Mouse (Mus musculus) limb, embryonic 11.5 days (tissue): ENCODE measurements around the gene Gria2. TPM values are rescaled to one million over a fixed set of nuclear protein-coding genes. Genes with fewer than 3 reads are reported as not detected.

Experiments used
- ATAC-seq: fragments of 200-750 bp; cut with Nextera tagmentation; 2 replicates; pipeline ENCODE4 v1.8.0; 2017; ENCODE audit warnings: low read depth; ENCODE audit not compliant: insufficient number of reproducible peaks, low FRiP score, low TSS enrichment
- DNase-seq: peaks from one replicate; pipeline ENCODE4 v3.0.0-alpha.2; 2015; ENCODE audit warnings: low spot score
- H3K27ac ChIP-seq: fragments of 300-500 bp; sonication (generic); replicated peaks from 2 replicates; pipeline ENCODE4 v1.5.1; 2014; ENCODE audit warnings: low read depth, mild to moderate bottlenecking, low read length
- H3K27me3 ChIP-seq: fragments of 300-500 bp; sonication (generic); 2 replicates; pipeline ENCODE4 v1.6.1; 2014; ENCODE audit warnings: mild to moderate bottlenecking, low read length, mixed read lengths; ENCODE audit not compliant: control insufficient read depth, insufficient read depth
- H3K36me3 ChIP-seq: fragments of 300-500 bp; sonication (generic); 2 replicates; pipeline ENCODE4 v1.6.1; 2014; ENCODE audit warnings: mild to moderate bottlenecking, low read length, moderate library complexity, mixed read lengths; ENCODE audit not compliant: control insufficient read depth, insufficient read depth
- H3K4me1 ChIP-seq: fragments of 300-500 bp; sonication (generic); 2 replicates; pipeline ENCODE4 v1.6.1; 2014; ENCODE audit warnings: low read length, mixed read lengths; ENCODE audit not compliant: control insufficient read depth, insufficient read depth
- H3K4me2 ChIP-seq: fragments of 300-500 bp; sonication (generic); 2 replicates; pipeline ENCODE4 v1.6.1; 2014; ENCODE audit warnings: low read depth, mild to moderate bottlenecking, moderate library complexity; ENCODE audit not compliant: severe bottlenecking
- H3K4me3 ChIP-seq: fragments of 300-500 bp; sonication (generic); 2 replicates; pipeline ENCODE4 v1.5.1; 2014; ENCODE audit warnings: low read depth, low read length
- H3K9ac ChIP-seq: fragments of 300-500 bp; sonication (generic); 2 replicates; pipeline ENCODE4 v1.6.1; 2014; ENCODE audit warnings: mild to moderate bottlenecking, low read length
- H3K9me3 ChIP-seq: fragments of 300-500 bp; sonication (generic); 2 replicates; pipeline ENCODE4 v1.6.1; 2016; ENCODE audit warnings: low read length; ENCODE audit not compliant: control insufficient read depth
- WGBS: fragments of 180-500 bp; shearing (Covaris S2); extraction: QIAGEN DNeasy Blood & Tissue Kit; methylation state at CpG from one replicate; pipeline ENCODE4 v1.1.7; 2014; 5-methylcytosine and 5-hydroxymethylcytosine counted together
- polyA plus RNA-seq: library from polyadenylated mRNA; unstranded; fragments of >200 nt; fragmentation: Nextera tagmentation; extraction: Ambion mirVana; gene quantifications from 2 replicates; pipeline ENCODE4 v1.2.1, GENCODE M21; 2014

Gene Gria2
- polyA plus RNA-seq, 1 experiment from 2014 or later: 4.4 TPM

DNA sequence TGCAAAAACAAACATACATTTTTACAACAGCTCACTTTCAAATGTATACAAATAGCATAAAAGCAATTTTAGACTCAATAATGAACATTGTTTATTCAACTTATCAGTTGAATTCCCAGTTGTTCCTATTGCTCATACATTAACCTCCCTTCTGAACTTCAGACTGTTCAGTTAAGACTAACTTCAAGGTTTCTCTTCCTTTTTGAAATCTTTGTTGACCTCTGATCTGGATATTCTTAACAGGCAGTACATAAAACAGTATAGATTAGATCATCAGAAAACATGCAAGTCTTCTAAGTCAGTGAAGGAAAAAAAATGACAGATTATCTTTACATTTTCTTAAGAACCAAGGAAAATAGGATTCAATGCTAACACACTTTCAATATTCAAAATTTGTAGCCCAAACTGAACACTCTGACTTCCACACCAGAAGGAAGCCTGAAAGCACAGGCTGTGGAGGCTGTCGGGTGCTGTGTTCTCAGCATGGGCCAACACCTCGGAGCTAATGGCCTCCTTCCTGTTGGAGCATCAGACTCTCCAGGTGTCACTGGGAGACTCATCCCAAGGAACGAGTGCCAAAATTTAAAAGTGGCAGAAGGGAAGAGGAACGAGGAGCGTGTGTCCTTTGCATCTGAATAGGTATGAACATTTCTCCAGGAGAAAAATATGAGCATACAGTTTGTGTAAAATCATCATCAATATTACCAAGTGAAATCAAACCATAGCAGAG, 33.0 kb downstream of the Gria2 start:
- Histone ChIP-seq H3K27me3 (no peaks in the 10 kb centered on the region), H3K9ac (no peak overlapping the region), H3K27ac (no peak overlapping the region), H3K4me1 (no peaks in the 10 kb centered on the region), H3K36me3 (no peaks in the 10 kb centered on the region), H3K9me3 (no peaks in the 10 kb centered on the region), H3K4me2 (no peak overlapping the region), H3K4me3 (no peak overlapping the region)
- DNase-seq: no peak
- no peak for ATAC-seq
- WGBS: 64% methylated on average over 5 of the region's 5 CpGs

DNA sequence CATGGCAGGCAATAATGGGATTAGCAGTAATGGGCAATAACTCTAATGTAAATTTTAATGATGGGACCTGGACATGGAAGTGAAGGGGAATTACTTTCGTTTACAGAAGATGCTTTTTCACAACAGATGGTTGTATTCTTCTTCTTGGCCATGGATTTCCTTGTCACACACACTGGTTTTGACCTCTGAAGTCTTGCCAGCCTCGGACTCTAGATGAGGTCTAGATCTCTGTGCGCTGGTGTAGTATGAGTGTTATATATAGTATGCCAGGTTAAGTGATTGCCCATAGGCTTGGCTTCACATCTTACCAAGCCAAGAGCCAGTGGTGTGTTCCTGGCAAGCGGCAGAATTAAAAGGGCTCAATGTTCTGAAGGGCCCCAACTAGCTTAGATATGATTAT, 43.7 kb downstream of the Gria2 start:
- Histone ChIP-seq H3K9ac (no peak overlapping the region), H3K4me1 (no peaks in the 10 kb centered on the region), H3K9me3 (no peaks in the 10 kb centered on the region), H3K27ac (no peak overlapping the region), H3K27me3 (no peaks in the 10 kb centered on the region), H3K4me3 (no peak overlapping the region), H3K36me3 (no peaks in the 10 kb centered on the region), H3K4me2 (no peak overlapping the region)
- ATAC-seq (no peak), DNase-seq (no peak)
- 90% methylated on average over 4 of the region's 4 CpGs for WGBS

DNA sequence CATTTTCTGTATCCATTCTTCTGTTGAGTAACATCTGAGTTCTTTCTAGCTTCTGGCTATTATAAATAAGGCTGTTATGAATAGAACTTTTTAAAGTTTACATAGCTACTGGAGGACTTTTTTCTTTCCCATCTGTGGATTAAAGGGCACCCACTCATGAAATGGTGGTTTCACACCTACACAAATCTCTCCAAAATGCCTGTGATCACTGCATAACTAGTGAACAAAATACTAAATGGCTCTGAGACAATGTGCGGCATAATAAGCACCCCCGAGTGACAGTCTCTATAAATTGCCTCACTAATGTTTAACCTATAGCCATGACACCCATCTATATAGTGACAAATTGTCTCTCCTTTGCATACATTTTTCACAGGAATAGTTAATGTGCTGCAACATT, 44.3 kb downstream of the Gria2 start:
- H3K9me3 ChIP-seq: no peaks in the 10 kb centered on the region
- 89% methylated on average over 2 of the region's 2 CpGs for WGBS
- no peak overlapping the region for H3K4me2 ChIP-seq
- H3K4me1 ChIP-seq: no peaks in the 10 kb centered on the region
- H3K27ac ChIP-seq: no peak overlapping the region
- H3K36me3 ChIP-seq: no peaks in the 10 kb centered on the region
- DNase-seq: no peak
- no peaks in the 10 kb centered on the region for H3K27me3 ChIP-seq
- ATAC-seq: no peak
- H3K4me3 ChIP-seq: no peak overlapping the region
- H3K9ac ChIP-seq: no peak overlapping the region

DNA sequence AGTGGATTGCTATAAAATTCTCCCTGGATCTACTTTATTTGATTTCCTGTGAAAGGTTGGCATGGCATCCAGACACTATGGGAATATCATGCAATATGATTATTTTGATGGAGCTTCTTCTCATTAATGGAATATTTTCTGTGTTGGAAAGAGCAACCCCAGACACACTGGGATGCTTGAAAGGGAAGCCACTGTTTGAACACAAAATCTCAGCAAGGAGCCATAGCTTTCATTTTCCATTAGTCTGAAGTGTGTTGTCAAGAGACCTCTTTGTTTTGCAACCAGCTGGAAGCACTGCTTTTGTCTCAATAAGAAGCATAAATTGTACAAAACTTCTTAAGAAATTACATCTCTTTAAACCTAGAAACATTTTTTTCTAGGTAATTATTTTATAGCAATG, 51.8 kb downstream of the Gria2 start:
- no peak for ATAC-seq
- no peak overlapping the region for H3K4me2 ChIP-seq
- no peak overlapping the region for H3K27ac ChIP-seq
- H3K9me3 ChIP-seq: no peaks in the 10 kb centered on the region
- H3K4me3 ChIP-seq: no peak overlapping the region
- no peak for DNase-seq
- no peaks in the 10 kb centered on the region for H3K27me3 ChIP-seq
- H3K9ac ChIP-seq: no peak overlapping the region
- no peaks in the 10 kb centered on the region for H3K36me3 ChIP-seq
- no peaks in the 10 kb centered on the region for H3K4me1 ChIP-seq

DNA sequence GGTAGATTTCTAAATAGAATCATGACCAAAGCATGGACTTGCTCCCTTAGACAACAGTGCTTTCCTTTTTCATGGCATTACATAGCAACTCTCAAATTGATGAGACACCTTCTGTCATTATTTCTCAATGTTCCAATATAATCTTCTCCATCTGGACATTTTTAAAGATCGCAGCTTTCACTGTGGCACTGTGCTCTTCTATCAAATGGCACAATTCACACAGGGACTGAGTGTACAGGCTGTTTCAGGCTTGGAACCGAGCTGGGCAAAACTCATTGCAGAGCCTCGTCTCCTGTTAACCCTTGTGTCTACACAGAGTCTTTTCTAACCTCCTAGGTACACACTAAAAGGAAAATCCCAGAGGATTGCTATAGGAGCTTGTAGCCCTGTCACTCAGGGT, 77.4 kb downstream of the Gria2 start:
- ATAC-seq: no peak

DNA sequence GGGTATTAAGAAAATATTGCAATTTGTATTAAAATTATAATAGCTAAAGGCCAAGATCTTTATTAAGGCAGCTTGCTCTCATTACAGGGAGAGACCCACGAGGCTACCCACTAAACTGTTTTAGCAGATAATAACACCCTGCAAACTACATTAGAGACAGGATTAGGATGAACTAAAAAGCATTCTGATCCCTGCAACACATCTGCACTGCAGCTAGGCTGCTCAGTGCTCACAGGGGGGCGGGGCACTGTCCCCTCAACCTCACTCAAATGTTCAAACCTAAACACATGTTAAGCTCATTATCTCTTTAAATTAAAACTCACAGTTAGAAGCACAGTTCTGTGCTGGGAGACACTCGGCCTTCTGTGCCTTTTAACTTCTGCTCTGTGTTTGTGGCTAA, 89.5 kb downstream of the Gria2 start:
- WGBS: 37% methylated on average over 3 of the region's 3 CpGs
- DNase-seq (no peak), ATAC-seq (no peak)
- Histone ChIP-seq H3K4me1 (no peaks in the 10 kb centered on the region), H3K36me3 (no peaks in the 10 kb centered on the region), H3K9me3 (no peaks in the 10 kb centered on the region), H3K4me3 (no peak overlapping the region), H3K27ac (no peak overlapping the region), H3K4me2 (no peak overlapping the region), H3K27me3 (no peaks in the 10 kb centered on the region), H3K9ac (no peak overlapping the region)

More for the DNA sequence above, 77.4 kb downstream of the Gria2 start:
- Histone ChIP-seq H3K4me3 (no peak overlapping the region), H3K9ac (no peak overlapping the region), H3K27ac (no peak overlapping the region), H3K36me3 (no peaks in the 10 kb centered on the region), H3K9me3 (no peaks in the 10 kb centered on the region), H3K4me2 (no peak overlapping the region), H3K4me1 (no peaks in the 10 kb centered on the region), H3K27me3 (no peaks in the 10 kb centered on the region)
- 76% methylated on average over 3 of the region's 3 CpGs for WGBS
- no peak for DNase-seq

DNA sequence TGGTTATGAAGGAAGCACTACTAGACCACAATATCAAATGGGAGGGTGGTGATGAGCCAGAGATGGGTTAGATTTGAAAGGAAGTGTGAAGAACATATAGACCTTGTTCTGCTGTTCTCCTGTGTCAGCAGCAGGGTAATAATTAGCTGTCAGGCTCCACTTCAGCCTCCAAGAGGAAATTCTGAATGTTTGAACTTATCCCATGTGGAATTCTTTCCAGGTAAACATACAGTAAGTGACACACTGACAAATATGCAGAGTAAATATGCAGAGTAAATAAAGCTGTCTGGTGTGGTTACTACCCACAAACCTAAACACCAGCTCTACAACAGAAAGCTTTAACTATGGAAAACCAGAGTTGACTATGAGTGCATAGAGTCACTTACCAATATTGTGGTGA, 93.6 kb downstream of the Gria2 start:
- H3K9ac ChIP-seq: no peak overlapping the region
- no peak overlapping the region for H3K27ac ChIP-seq
- H3K4me3 ChIP-seq: no peak overlapping the region
- no peaks in the 10 kb centered on the region for H3K4me1 ChIP-seq
- H3K27me3 ChIP-seq: no peaks in the 10 kb centered on the region
- H3K9me3 ChIP-seq: no peaks in the 10 kb centered on the region
- DNase-seq: no peak
- H3K4me2 ChIP-seq: no peak overlapping the region
- ATAC-seq: no peak
- no peaks in the 10 kb centered on the region for H3K36me3 ChIP-seq

DNA sequence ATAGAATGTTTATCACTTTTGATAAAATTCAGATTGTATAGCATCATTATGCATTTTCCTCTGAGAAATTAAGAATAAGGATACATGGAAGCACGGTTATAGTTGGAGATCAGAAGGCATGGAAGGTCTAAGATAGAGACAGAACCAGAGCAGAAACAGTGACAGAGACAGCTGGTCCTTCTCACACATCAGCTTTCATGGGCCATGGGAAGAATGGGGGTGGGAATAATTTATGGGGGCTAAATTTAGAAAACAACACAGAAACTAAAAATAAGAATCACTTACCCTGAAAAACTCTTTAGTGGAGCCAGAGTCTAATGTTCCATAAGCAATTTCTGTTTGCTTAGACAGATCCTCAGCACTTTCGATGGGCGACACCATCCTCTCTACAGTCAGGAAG, 100.5 kb downstream of the Gria2 start:
- Histone ChIP-seq H3K36me3 (no peaks in the 10 kb centered on the region), H3K9ac (no peak overlapping the region), H3K4me3 (no peak overlapping the region), H3K27me3 (no peaks in the 10 kb centered on the region), H3K4me2 (no peak overlapping the region), H3K4me1 (no peaks in the 10 kb centered on the region), H3K9me3 (no peaks in the 10 kb centered on the region), H3K27ac (no peak overlapping the region)
- WGBS: 95% methylated on average over 3 of the region's 3 CpGs
- ATAC-seq (no peak), DNase-seq (no peak)

DNA sequence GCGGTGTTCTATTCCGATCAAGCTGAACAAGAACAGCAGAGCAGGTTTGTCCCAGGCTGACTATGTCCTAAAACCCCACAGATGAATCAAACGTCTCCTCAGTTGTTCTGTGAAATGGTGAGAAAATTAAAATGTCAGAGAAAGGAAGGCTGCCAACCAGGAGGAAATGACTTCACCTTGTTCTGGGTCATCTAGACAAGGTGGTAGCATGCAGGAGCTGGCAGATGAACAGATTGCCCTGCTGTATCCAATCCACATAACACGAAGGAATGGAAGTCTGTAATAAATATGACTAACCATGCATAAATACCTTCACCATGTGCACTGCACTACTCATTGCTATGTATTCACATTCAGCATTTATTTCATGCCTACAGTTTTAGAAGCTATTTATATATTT, 105.1 kb downstream of the Gria2 start:
- WGBS: 74% methylated on average over 4 of the region's 4 CpGs
- no peaks in the 10 kb centered on the region for H3K4me1 ChIP-seq
- DNase-seq: no peak

More for the DNA sequence above, 105.1 kb downstream of the Gria2 start:
- no peak for ATAC-seq
- Histone ChIP-seq H3K27me3 (no peaks in the 10 kb centered on the region), H3K27ac (no peak overlapping the region), H3K9me3 (no peaks in the 10 kb centered on the region), H3K9ac (no peak overlapping the region), H3K4me2 (no peak overlapping the region), H3K4me3 (no peak overlapping the region), H3K36me3 (no peaks in the 10 kb centered on the region)
